Mouse (Mus musculus) embryonic facial prominence, embryonic 12.5 days (tissue): ENCODE measurements around the gene Il17ra. TPM values are rescaled to one million over a fixed set of nuclear protein-coding genes. Genes with fewer than 3 reads are reported as not detected.

Source experiments
- ATAC-seq: fragments of 200-750 bp; cut with Nextera tagmentation; 2 replicates; pipeline ENCODE4 v1.8.0; 2017; ENCODE audit not compliant: insufficient number of reproducible peaks, insufficient read depth, low FRiP score, low TSS enrichment
- H3K27ac ChIP-seq: fragments of 300-500 bp; sonication (generic); 2 replicates; pipeline ENCODE4 v1.5.1; 2016; ENCODE audit warnings: mild to moderate bottlenecking
- H3K27me3 ChIP-seq: fragments of 300-500 bp; sonication (generic); 2 replicates; pipeline ENCODE4 v1.6.1; 2016; ENCODE audit warnings: mild to moderate bottlenecking, moderate library complexity
- H3K36me3 ChIP-seq: fragments of 300-500 bp; sonication (generic); 2 replicates; pipeline ENCODE4 v1.6.1; 2016; ENCODE audit warnings: mild to moderate bottlenecking
- H3K4me1 ChIP-seq: fragments of 300-500 bp; sonication (generic); 2 replicates; pipeline ENCODE4 v1.6.1; 2016
- H3K4me2 ChIP-seq: fragments of 300-500 bp; sonication (generic); replicated peaks from 2 replicates; pipeline ENCODE4 v1.6.1; 2016; ENCODE audit warnings: mild to moderate bottlenecking, moderate library complexity
- H3K4me3 ChIP-seq: fragments of 300-500 bp; sonication (generic); 2 replicates; pipeline ENCODE4 v1.5.1; 2016; ENCODE audit warnings: mild to moderate bottlenecking
- H3K9ac ChIP-seq: fragments of 300-500 bp; sonication (generic); 2 replicates; pipeline ENCODE4 v1.6.1; 2016; ENCODE audit warnings: mild to moderate bottlenecking, moderate library complexity
- H3K9me3 ChIP-seq: fragments of 300-500 bp; sonication (generic); 2 replicates; pipeline ENCODE4 v1.6.1; 2016; ENCODE audit warnings: mild to moderate bottlenecking, moderate library complexity
- WGBS: fragments of 180-500 bp; shearing (Covaris S2); methylation state at CpG from one replicate; pipeline ENCODE4 v1.1.7; 2016; 5-methylcytosine and 5-hydroxymethylcytosine counted together
- polyA plus RNA-seq: library from polyadenylated mRNA; unstranded; fragments of >200 nt; fragmentation: Nextera tagmentation; extraction: Ambion mirVana; gene quantifications from 2 replicates; pipeline ENCODE4 v1.2.1, GENCODE M21; 2016

The Il17ra gene
- polyA plus RNA-seq, 1 experiment from 2014 or later = 4.1 TPM

- H3K27me3 ChIP-seq = peaks cover 42% of the 10 kb centered on the region
- H3K4me3 ChIP-seq = no peak overlapping the region
- peaks cover 14% of the 10 kb centered on the region for H3K4me1 ChIP-seq
Measured at GRCm38 (mm10) chr6:120491064-120491463, 28.0 kb downstream of the Il17ra start.

GRCm38 (mm10) chr6:120491862-120492498 lies 28.9 kb downstream of the Il17ra start:
- ATAC-seq = no peak; the same call in 1 of the 2 replicates
- H3K27me3 ChIP-seq = peaks cover 42% of the 10 kb centered on the region
- no peak overlapping the region for H3K9ac ChIP-seq
- peak overlapping the region; percentile 62 for H3K4me3 ChIP-seq
- H3K27ac ChIP-seq = no peak overlapping the region
- H3K9me3 ChIP-seq = no peaks in the 10 kb centered on the region
- WGBS = 11% methylated on average over 22 of the region's 22 CpGs
- no peaks in the 10 kb centered on the region for H3K36me3 ChIP-seq
- H3K4me2 ChIP-seq = peak overlapping the region; percentile 79
- H3K4me1 ChIP-seq = peaks cover 14% of the 10 kb centered on the region

More at GRCm38 (mm10) chr6:120491064-120491463, 28.0 kb downstream of the Il17ra start:
- Histone ChIP-seq H3K36me3 (no peaks in the 10 kb centered on the region), H3K9me3 (no peaks in the 10 kb centered on the region), H3K27ac (no peak overlapping the region), H3K4me2 (no peak overlapping the region), H3K9ac (no peak overlapping the region)
- 58% methylated on average over 7 of the region's 7 CpGs for WGBS
- no peak for ATAC-seq

DNA sequence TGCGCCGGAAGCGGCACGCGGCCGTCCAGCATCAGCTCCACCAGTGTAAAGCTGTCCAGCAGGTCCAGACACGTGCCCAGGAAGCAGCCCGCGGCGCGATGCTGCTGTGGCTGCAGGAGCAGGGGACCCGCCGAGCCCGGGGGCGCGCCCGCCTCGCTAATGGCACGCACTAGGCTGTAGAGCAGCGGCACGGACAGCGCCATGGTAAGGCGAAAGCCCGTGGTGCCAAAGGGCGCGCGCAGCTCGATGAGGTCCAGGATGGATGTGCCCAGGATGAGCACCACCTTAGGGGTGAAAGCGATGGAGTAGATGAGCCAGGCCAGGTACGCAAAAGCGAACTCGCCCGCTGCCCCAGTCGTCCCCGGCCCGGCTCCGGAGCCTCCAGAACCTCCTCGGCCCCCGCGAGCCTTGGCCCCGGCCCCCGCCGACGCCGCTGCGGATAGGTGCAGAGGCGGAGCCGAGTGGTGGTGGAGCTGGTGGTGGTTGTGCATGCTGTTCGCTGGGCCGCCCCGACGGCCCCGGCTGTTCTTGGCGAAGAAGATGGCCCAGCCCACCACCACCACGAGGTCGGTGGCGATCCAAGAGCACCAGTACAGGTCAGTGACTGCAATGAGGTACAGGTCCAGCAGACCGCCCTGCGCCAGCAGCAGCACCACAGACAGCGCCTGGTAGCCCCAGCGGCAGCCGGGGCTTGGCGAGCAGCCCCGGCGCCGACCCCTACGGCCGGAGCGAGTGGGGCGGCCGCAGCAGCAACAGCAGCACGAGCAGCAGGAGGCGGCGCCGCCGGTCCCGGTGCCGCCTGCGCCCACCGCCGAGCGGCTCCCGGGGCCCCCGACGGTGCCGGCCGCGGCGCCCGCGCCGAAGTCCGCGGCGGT lies 29.7 kb downstream of the Il17ra start:
- no peak overlapping the region for H3K27ac ChIP-seq
- ATAC-seq = peak; percentile 45

DNA sequence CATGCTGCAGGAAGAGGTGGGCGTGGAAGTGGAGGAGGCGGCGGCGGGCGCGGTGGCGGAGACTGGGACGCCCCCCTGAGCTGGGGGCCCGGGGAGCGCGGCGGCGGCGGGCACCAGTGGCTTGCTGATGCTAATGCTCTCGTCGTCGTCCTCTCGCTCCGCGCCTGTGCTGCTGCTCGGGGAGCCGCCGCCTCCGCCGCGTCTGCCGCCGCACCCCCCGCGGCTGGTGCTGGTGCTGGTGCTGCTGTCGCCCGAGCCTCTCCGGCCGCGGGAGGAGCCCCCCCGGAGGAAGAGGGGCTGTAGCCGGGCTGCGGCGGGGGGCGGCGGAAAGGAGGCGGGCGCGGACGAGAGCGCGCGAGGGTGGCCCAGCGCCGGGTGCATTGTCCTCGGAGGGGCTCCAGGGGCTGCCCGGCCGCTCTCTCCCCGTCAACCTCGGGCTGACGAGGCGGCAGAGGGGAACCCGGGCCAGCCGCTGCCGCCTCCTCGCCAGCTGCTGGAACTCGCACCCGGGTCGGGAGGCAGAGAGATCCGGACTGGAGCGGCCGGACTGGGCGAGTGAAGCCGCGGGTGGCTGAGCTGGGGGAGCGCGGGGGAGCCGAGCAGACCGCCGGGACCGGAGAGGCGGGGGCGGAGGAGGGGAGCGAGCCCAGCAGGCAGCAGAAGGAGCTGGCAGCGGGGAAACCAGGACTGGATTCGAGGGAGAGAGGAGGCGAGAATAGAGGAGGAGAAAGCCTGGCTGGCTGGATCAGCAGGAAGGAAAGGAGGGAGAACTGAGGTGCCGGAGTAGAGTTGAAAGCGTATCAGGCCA lies 30.5 kb downstream of the Il17ra start, which contains the start of gene Tmem121b:
TSS of gene Tmem121b (minus strand) at position 434 of the 808 bp plus-strand sequence.
- peak within 1 kb of the TSS; percentile 79 for H3K4me2 ChIP-seq
- peaks cover 14% of the 10 kb centered on the region for H3K4me1 ChIP-seq
- no peak within 1 kb of the TSS; the same call in 1 of the 2 replicates for H3K27ac ChIP-seq
- no peaks in the 10 kb centered on the region for H3K36me3 ChIP-seq
- peak within 1 kb of the TSS; percentile 62 for H3K4me3 ChIP-seq
- under 1% methylated on average over 41 of the region's 84 CpGs for WGBS
- H3K27me3 ChIP-seq = peaks cover 42% of the 10 kb centered on the region
- H3K9me3 ChIP-seq = no peaks in the 10 kb centered on the region
- peak; percentile 82 for ATAC-seq
- peak within 1 kb of the TSS; percentile 58 for H3K9ac ChIP-seq

More for the DNA sequence above, 29.7 kb downstream of the Il17ra start:
- Histone ChIP-seq H3K4me3 (peak overlapping the region; percentile 62), H3K9ac (peak overlapping the region; percentile 58), H3K4me2 (peak overlapping the region; percentile 79), H3K36me3 (no peaks in the 10 kb centered on the region), H3K9me3 (no peaks in the 10 kb centered on the region), H3K27me3 (peaks cover 42% of the 10 kb centered on the region), H3K4me1 (peaks cover 14% of the 10 kb centered on the region)
- WGBS = under 1% methylated on average over 94 of the region's 95 CpGs

GRCm38 (mm10) chr6:120496544-120496943 lies 33.5 kb downstream of the Il17ra start:
- Histone ChIP-seq H3K27me3 (peaks cover 21% of the 10 kb centered on the region), H3K9me3 (peaks cover 4% of the 10 kb centered on the region; the same call in 1 of the 2 replicates), H3K27ac (no peak overlapping the region), H3K9ac (no peak overlapping the region), H3K4me3 (no peak overlapping the region), H3K36me3 (no peaks in the 10 kb centered on the region), H3K4me2 (no peak overlapping the region), H3K4me1 (peaks cover 14% of the 10 kb centered on the region)
- no peak for ATAC-seq
- WGBS = 43% methylated on average over 3 of the region's 3 CpGs

GRCm38 (mm10) chr6:120504051-120504450 lies 41.0 kb downstream of the Il17ra start:
- H3K36me3 ChIP-seq = no peaks in the 10 kb centered on the region; the same call in 1 of the 2 replicates
- H3K4me2 ChIP-seq = no peak overlapping the region
- peaks cover 4% of the 10 kb centered on the region; the same call in 1 of the 2 replicates for H3K9me3 ChIP-seq
- H3K4me1 ChIP-seq = peaks cover 5% of the 10 kb centered on the region; the same call in 1 of the 2 replicates
- no peak overlapping the region for H3K27ac ChIP-seq
- H3K27me3 ChIP-seq = no peaks in the 10 kb centered on the region
- 70% methylated on average over 3 of the region's 3 CpGs for WGBS
- H3K4me3 ChIP-seq = no peak overlapping the region
- ATAC-seq = no peak
- H3K9ac ChIP-seq = no peak overlapping the region

DNA sequence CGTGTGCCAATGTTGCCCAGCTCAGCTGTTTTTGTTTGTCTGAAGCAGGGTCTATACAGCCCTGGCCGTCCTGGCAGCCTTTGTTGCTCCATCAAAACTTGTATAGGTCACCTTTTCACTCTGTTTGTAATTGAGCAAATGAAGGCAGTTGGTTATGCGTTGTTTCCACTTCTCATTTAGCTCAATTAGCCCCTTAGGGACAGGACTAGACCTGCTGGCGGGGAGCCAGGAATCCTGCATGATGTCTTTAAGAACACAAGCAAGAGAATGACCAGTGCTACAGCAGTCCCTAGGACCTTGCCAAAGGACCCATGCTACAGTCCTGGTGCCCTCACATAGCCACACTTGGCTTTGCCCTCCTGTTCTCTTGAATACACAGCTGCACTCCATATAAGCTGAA lies 42.5 kb downstream of the Il17ra start:
- ATAC-seq = no peak
- H3K27me3 ChIP-seq = no peaks in the 10 kb centered on the region
- H3K4me2 ChIP-seq = no peak overlapping the region
- WGBS = 59% methylated on average over 4 of the region's 4 CpGs
- peaks cover 2% of the 10 kb centered on the region; the same call in 1 of the 2 replicates for H3K9me3 ChIP-seq
- H3K4me3 ChIP-seq = no peak overlapping the region
- H3K9ac ChIP-seq = no peak overlapping the region
- no peak overlapping the region for H3K27ac ChIP-seq
- H3K36me3 ChIP-seq = peaks cover 12% of the 10 kb centered on the region
- peaks cover 5% of the 10 kb centered on the region; the same call in 1 of the 2 replicates for H3K4me1 ChIP-seq

- no peak overlapping the region for H3K4me3 ChIP-seq
- peaks cover 35% of the 10 kb centered on the region for H3K36me3 ChIP-seq
- no peaks in the 10 kb centered on the region for H3K27me3 ChIP-seq
- WGBS = 79% methylated on average over 4 of the region's 4 CpGs
- ATAC-seq = no peak
- H3K9ac ChIP-seq = no peak overlapping the region
- H3K9me3 ChIP-seq = no peaks in the 10 kb centered on the region
- H3K4me2 ChIP-seq = no peak overlapping the region
- H3K27ac ChIP-seq = no peak overlapping the region
- H3K4me1 ChIP-seq = peaks cover 5% of the 10 kb centered on the region; the same call in 1 of the 2 replicates
Measured at GRCm38 (mm10) chr6:120508645-120509044, 45.6 kb downstream of the Il17ra start.

- Histone ChIP-seq H3K4me2 (no peak overlapping the region), H3K36me3 (peaks cover 43% of the 10 kb centered on the region), H3K27me3 (no peaks in the 10 kb centered on the region), H3K27ac (no peak overlapping the region), H3K9me3 (no peaks in the 10 kb centered on the region), H3K9ac (no peak overlapping the region), H3K4me3 (no peak overlapping the region), H3K4me1 (peaks cover 5% of the 10 kb centered on the region; the same call in 1 of the 2 replicates)
- ATAC-seq = no peak
- 89% methylated on average over 7 of the region's 7 CpGs for WGBS
Measured at GRCm38 (mm10) chr6:120509975-120510374, 46.9 kb downstream of the Il17ra start.

GRCm38 (mm10) chr6:120510425-120510824 lies 47.4 kb downstream of the Il17ra start:
- Histone ChIP-seq H3K27me3 (no peaks in the 10 kb centered on the region), H3K9me3 (no peaks in the 10 kb centered on the region), H3K9ac (no peak overlapping the region), H3K4me2 (no peak overlapping the region), H3K4me3 (no peak overlapping the region), H3K27ac (no peak overlapping the region), H3K36me3 (peaks cover 43% of the 10 kb centered on the region), H3K4me1 (peaks cover 5% of the 10 kb centered on the region; the same call in 1 of the 2 replicates)
- no peak for ATAC-seq
- 90% methylated on average over 8 of the region's 8 CpGs for WGBS

DNA sequence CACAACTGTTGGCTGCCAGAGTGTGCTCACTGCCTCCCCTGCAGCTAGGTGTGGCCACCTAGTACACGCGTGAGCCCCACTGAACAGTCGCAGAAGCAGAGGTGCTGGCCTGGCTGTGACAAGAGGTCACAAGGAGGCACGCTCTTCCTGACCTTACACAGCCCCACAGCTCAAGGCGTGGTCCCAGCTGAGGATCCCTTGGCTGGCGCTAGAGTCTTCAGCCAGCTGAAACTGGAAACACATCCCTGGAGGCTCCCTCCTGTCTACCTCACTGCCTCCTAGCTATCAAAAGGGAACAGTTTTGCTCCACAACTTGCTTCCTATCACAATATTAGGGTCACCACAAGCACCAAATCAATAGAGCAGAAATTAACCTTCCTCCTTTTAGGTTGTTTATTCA lies 48.2 kb downstream of the Il17ra start:
- Histone ChIP-seq H3K9me3 (no peaks in the 10 kb centered on the region), H3K36me3 (peaks cover 43% of the 10 kb centered on the region), H3K4me1 (no peaks in the 10 kb centered on the region), H3K4me3 (no peak overlapping the region), H3K9ac (no peak overlapping the region), H3K4me2 (no peak overlapping the region), H3K27me3 (no peaks in the 10 kb centered on the region), H3K27ac (no peak overlapping the region)
- 87% methylated on average over 6 of the region's 6 CpGs for WGBS
- ATAC-seq = no peak
